Mouse (Mus musculus) limb, embryonic 15.5 days (tissue): ENCODE data around the gene Selenoo. TPM values are rescaled to one million over a fixed set of nuclear protein-coding genes. Genes with fewer than 3 reads are reported as not detected.

Source experiments
- ATAC-seq: fragments of 200-750 bp; cut with Nextera tagmentation; 2 replicates; pipeline ENCODE4 v1.8.0; 2017; ENCODE audit warnings: low read depth, moderate TSS enrichment; ENCODE audit not compliant: insufficient number of reproducible peaks, low FRiP score, low TSS enrichment
- H3K27ac ChIP-seq: fragments of 300-500 bp; sonication (generic); 2 replicates; pipeline ENCODE4 v1.5.1; 2015; ENCODE audit warnings: moderate library complexity, mild to moderate bottlenecking, inconsistent platforms
- H3K27me3 ChIP-seq: fragments of 300-500 bp; sonication (generic); 2 replicates; pipeline ENCODE4 v1.6.1; 2015; ENCODE audit warnings: inconsistent platforms
- H3K36me3 ChIP-seq: fragments of 300-500 bp; sonication (generic); 2 replicates; pipeline ENCODE4 v1.6.1; 2015; ENCODE audit warnings: inconsistent platforms
- H3K4me1 ChIP-seq: fragments of 300-500 bp; sonication (generic); 2 replicates; pipeline ENCODE4 v1.6.1; 2015; ENCODE audit warnings: inconsistent platforms
- H3K4me2 ChIP-seq: fragments of 300-500 bp; sonication (generic); 2 replicates; pipeline ENCODE4 v1.6.1; 2015; ENCODE audit warnings: mild to moderate bottlenecking, inconsistent platforms
- H3K4me3 ChIP-seq: fragments of 300-500 bp; sonication (generic); 2 replicates; pipeline ENCODE4 v1.5.1; 2015; ENCODE audit warnings: mild to moderate bottlenecking, inconsistent platforms
- H3K9ac ChIP-seq: fragments of 300-500 bp; sonication (generic); 2 replicates; pipeline ENCODE4 v1.6.1; 2015; ENCODE audit warnings: inconsistent platforms
- H3K9me3 ChIP-seq: fragments of 300-500 bp; sonication (generic); 2 replicates; pipeline ENCODE4 v1.6.1; 2016; ENCODE audit warnings: inconsistent platforms
- WGBS: fragments of 180-500 bp; shearing (Covaris S2); methylation state at CpG from one replicate; pipeline ENCODE4 v1.1.7; 2015; 5-methylcytosine and 5-hydroxymethylcytosine counted together
- polyA plus RNA-seq: library from polyadenylated mRNA; unstranded; fragments of >200 nt; fragmentation: Nextera tagmentation; extraction: Ambion mirVana; gene quantifications from 2 replicates; pipeline ENCODE4 v1.2.1, GENCODE M21; 2015

Gene Selenoo
- polyA plus RNA-seq, 1 experiment from 2014 or later: 16.9 TPM

- no peaks in the 10 kb centered on the region for H3K9me3 ChIP-seq
- no peak overlapping the region for H3K9ac ChIP-seq
- ATAC-seq: no peak
- H3K36me3 ChIP-seq: peaks cover 100% of the 10 kb centered on the region
- H3K27ac ChIP-seq: no peak overlapping the region
- WGBS: 89% methylated on average over 1 of the region's 1 CpGs
- H3K4me3 ChIP-seq: no peak overlapping the region
- H3K4me1 ChIP-seq: no peaks in the 10 kb centered on the region
- H3K4me2 ChIP-seq: no peak overlapping the region
- H3K27me3 ChIP-seq: no peaks in the 10 kb centered on the region
Measured at GRCm38 (mm10) chr15:89106976-89107375, 18.1 kb downstream of the Selenoo start.

DNA sequence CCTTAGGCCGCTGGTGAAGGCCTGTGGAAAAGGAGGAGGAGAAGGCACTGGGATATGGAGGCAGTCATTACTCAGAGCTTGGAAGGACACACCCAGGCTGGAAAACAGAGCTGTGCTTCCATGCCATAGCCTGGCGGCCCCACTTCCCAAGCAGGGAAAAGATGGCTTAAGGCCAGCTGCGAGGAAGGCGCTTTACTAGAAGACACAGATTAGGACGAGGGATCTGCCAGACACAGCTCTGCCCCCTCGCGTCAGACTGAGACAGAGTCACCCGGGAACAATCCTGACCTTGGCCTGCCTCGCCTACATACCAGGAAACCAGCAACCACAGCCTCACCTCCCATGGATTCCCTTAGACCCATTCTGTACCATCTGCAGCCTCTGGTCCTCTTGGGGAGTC is 21.3 kb downstream of the Selenoo start:
- Histone ChIP-seq H3K4me1 (no peaks in the 10 kb centered on the region), H3K27ac (no peak overlapping the region), H3K4me3 (no peak overlapping the region), H3K27me3 (no peaks in the 10 kb centered on the region), H3K9me3 (no peaks in the 10 kb centered on the region), H3K9ac (no peak overlapping the region), H3K36me3 (peaks cover 90% of the 10 kb centered on the region), H3K4me2 (no peak overlapping the region)
- WGBS: 76% methylated on average over 9 of the region's 9 CpGs
- no peak for ATAC-seq

- no peak overlapping the region for H3K4me3 ChIP-seq
- no peaks in the 10 kb centered on the region for H3K9me3 ChIP-seq
- H3K4me2 ChIP-seq: no peak overlapping the region
- no peak for ATAC-seq
- no peak overlapping the region for H3K27ac ChIP-seq
- H3K9ac ChIP-seq: no peak overlapping the region
- H3K4me1 ChIP-seq: peaks cover 28% of the 10 kb centered on the region
- H3K36me3 ChIP-seq: peaks cover 51% of the 10 kb centered on the region
- H3K27me3 ChIP-seq: no peaks in the 10 kb centered on the region
Measured at GRCm38 (mm10) chr15:89118007-89118406, 29.1 kb downstream of the Selenoo start.

GRCm38 (mm10) chr15:89122649-89123366 is 33.9 kb downstream of the Selenoo start, which contains the start of gene Tubgcp6:
Gene Tubgcp6 (minus strand): TSS chr15:89123112.
- ATAC-seq: peak; percentile 78
- Histone ChIP-seq H3K27ac (peak within 1 kb of the TSS; percentile 82), H3K9me3 (no peaks in the 10 kb centered on the region), H3K9ac (peak within 1 kb of the TSS; percentile 73), H3K27me3 (no peaks in the 10 kb centered on the region), H3K4me1 (peaks cover 48% of the 10 kb centered on the region), H3K4me3 (peak within 1 kb of the TSS; percentile 71), H3K36me3 (peaks cover 23% of the 10 kb centered on the region), H3K4me2 (peak within 1 kb of the TSS; percentile 90)
- under 1% methylated on average over 47 of the region's 47 CpGs for WGBS

DNA sequence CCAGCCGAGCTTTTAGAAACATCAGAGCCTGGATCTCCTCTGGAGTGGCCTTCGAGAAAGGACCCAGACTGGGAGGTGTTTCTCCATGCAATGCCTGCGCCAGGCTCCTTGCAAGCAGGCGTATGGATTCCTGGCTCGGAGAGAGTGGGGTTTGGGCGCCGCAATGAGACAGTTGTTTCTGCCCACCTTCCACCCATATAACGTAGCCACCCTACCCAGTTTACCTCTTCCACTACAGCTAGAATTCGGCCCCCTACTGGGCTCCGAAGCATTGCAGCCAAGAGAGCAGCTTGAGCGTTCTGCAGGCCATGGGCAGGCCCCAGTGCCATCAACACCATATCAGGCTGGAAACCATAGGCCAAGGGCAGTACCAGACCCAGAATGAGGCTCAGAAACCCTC is 34.7 kb downstream of the Selenoo start:
- Histone ChIP-seq H3K4me3 (peak overlapping the region; percentile 71), H3K4me2 (peak overlapping the region; percentile 90), H3K27me3 (no peaks in the 10 kb centered on the region), H3K9ac (peak overlapping the region; percentile 73; the same call in 1 of the 2 replicates), H3K9me3 (no peaks in the 10 kb centered on the region), H3K27ac (peak overlapping the region; percentile 82), H3K36me3 (peaks cover 22% of the 10 kb centered on the region), H3K4me1 (peaks cover 52% of the 10 kb centered on the region)
- WGBS: 18% methylated on average over 11 of the region's 11 CpGs
- ATAC-seq: no peak

GRCm38 (mm10) chr15:89124312-89124711 is 35.4 kb downstream of the Selenoo start:
- no peak for ATAC-seq
- no peak overlapping the region for H3K4me3 ChIP-seq
- H3K9ac ChIP-seq: no peak overlapping the region
- H3K4me1 ChIP-seq: peaks cover 57% of the 10 kb centered on the region
- no peak overlapping the region for H3K4me2 ChIP-seq
- H3K9me3 ChIP-seq: no peaks in the 10 kb centered on the region
- H3K27me3 ChIP-seq: no peaks in the 10 kb centered on the region
- H3K27ac ChIP-seq: no peak overlapping the region
- WGBS: 89% methylated on average over 3 of the region's 3 CpGs
- peaks cover 19% of the 10 kb centered on the region for H3K36me3 ChIP-seq

- H3K27me3 ChIP-seq: no peaks in the 10 kb centered on the region
- no peak overlapping the region for H3K4me2 ChIP-seq
- no peaks in the 10 kb centered on the region for H3K9me3 ChIP-seq
- H3K27ac ChIP-seq: no peak overlapping the region
- H3K4me3 ChIP-seq: no peak overlapping the region
- H3K36me3 ChIP-seq: peaks cover 9% of the 10 kb centered on the region; the same call in 1 of the 2 replicates
- no peak for ATAC-seq
- H3K4me1 ChIP-seq: peaks cover 49% of the 10 kb centered on the region
- H3K9ac ChIP-seq: no peak overlapping the region
- WGBS: 94% methylated on average over 9 of the region's 9 CpGs
Measured at GRCm38 (mm10) chr15:89125351-89125750, 36.5 kb downstream of the Selenoo start.

DNA sequence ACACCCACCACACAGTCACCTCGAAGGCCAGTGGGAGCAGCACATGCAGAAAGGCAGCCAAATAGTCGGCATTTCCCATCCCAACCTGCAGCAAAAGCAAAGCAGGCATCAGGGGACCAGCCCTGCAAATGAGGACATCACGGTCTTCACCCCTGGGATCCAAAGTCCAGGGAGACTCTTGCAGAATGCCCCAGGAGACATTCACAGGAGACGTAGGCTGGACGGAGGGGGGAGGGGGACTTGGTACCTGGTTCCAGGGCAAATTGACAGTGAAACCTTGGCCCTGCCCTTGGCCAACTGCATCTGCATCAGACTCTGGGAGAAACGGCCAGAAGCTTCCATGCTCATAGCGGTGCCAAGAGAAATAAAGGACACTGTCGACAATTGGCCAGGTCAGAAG is 37.7 kb downstream of the Selenoo start:
- H3K36me3 ChIP-seq: peaks cover 9% of the 10 kb centered on the region; the same call in 1 of the 2 replicates
- H3K4me2 ChIP-seq: no peak overlapping the region
- no peak overlapping the region for H3K9ac ChIP-seq
- H3K27me3 ChIP-seq: no peaks in the 10 kb centered on the region
- WGBS: 87% methylated on average over 8 of the region's 8 CpGs
- H3K4me3 ChIP-seq: no peak overlapping the region
- no peak overlapping the region for H3K27ac ChIP-seq
- ATAC-seq: no peak
- no peaks in the 10 kb centered on the region for H3K9me3 ChIP-seq
- peaks cover 38% of the 10 kb centered on the region for H3K4me1 ChIP-seq

GRCm38 (mm10) chr15:89127364-89127940 is 38.6 kb downstream of the Selenoo start:
- Histone ChIP-seq H3K4me1 (peaks cover 30% of the 10 kb centered on the region), H3K4me2 (peak overlapping the region; percentile 91), H3K9ac (peak overlapping the region; percentile 69), H3K4me3 (peak overlapping the region; percentile 64), H3K27me3 (no peaks in the 10 kb centered on the region), H3K36me3 (peaks cover 9% of the 10 kb centered on the region; the same call in 1 of the 2 replicates), H3K27ac (no peak overlapping the region), H3K9me3 (no peaks in the 10 kb centered on the region)
- 77% methylated on average over 8 of the region's 8 CpGs for WGBS
- no peak for ATAC-seq

- Histone ChIP-seq H3K27me3 (no peaks in the 10 kb centered on the region), H3K27ac (peak within 1 kb of the TSS; percentile 81), H3K4me1 (peaks cover 24% of the 10 kb centered on the region), H3K4me3 (peak within 1 kb of the TSS; percentile 64), H3K4me2 (peak within 1 kb of the TSS; percentile 91), H3K9ac (peak within 1 kb of the TSS; percentile 69), H3K36me3 (peaks cover 9% of the 10 kb centered on the region; the same call in 1 of the 2 replicates), H3K9me3 (no peaks in the 10 kb centered on the region)
- WGBS: 3% methylated on average over 36 of the region's 36 CpGs
- peak; percentile 78 for ATAC-seq
Measured at GRCm38 (mm10) chr15:89128382-89129350, 39.8 kb downstream of the Selenoo start, which contains the start of gene Hdac10. Gene Hdac10 (minus strand): TSS chr15:89128700.

DNA sequence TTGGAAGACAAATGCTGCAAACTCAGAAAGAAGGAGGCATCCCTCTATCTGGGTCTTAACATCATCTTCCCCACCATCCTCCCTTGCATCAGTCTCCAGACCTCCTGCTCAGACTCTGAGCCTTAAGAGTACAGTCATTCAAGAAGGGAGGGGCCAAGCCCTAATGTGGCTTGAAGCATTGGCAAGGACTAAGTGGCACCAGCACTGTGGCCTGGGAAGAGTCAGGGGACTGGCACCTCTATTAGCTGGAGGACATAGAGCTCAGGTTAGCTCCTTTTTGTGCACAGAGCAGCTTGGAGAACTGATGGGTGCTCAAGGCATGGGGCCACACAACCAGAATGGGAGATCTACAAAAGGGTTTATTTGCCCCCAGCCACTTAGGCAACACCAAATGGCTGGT is 41.4 kb downstream of the Selenoo start:
- no peak for ATAC-seq
- H3K4me1 ChIP-seq: peaks cover 18% of the 10 kb centered on the region
- peaks cover 2% of the 10 kb centered on the region; the same call in 1 of the 2 replicates for H3K36me3 ChIP-seq
- no peak overlapping the region for H3K4me2 ChIP-seq
- H3K27ac ChIP-seq: no peak overlapping the region
- no peaks in the 10 kb centered on the region for H3K27me3 ChIP-seq
- H3K4me3 ChIP-seq: no peak overlapping the region
- H3K9me3 ChIP-seq: no peaks in the 10 kb centered on the region
- H3K9ac ChIP-seq: no peak overlapping the region
